Mouse (Mus musculus): ENCODE data around the gene Dyrk1a. TPM values are rescaled to one million over a fixed set of nuclear protein-coding genes. Genes with fewer than 3 reads are reported as not detected.

The Dyrk1a gene
- total RNA-seq (2021): 100 to 1,000 TPM; 114 to 123 TPM
- long read RNA-seq, experiment 1, full-length matches to known transcripts: 12 of 42 reads
- long read RNA-seq, experiment 1, partial matches to known transcripts: 1 of 42 reads
- long read RNA-seq, experiment 1, other reads (novel, unspliced or antisense): 29 of 42 reads
- long read RNA-seq, experiment 2, full-length matches to known transcripts: 10 of 47 reads
- long read RNA-seq, experiment 2, partial matches to known transcripts: 8 of 47 reads
- long read RNA-seq, experiment 2, other reads (novel, unspliced or antisense): 29 of 47 reads

DNA sequence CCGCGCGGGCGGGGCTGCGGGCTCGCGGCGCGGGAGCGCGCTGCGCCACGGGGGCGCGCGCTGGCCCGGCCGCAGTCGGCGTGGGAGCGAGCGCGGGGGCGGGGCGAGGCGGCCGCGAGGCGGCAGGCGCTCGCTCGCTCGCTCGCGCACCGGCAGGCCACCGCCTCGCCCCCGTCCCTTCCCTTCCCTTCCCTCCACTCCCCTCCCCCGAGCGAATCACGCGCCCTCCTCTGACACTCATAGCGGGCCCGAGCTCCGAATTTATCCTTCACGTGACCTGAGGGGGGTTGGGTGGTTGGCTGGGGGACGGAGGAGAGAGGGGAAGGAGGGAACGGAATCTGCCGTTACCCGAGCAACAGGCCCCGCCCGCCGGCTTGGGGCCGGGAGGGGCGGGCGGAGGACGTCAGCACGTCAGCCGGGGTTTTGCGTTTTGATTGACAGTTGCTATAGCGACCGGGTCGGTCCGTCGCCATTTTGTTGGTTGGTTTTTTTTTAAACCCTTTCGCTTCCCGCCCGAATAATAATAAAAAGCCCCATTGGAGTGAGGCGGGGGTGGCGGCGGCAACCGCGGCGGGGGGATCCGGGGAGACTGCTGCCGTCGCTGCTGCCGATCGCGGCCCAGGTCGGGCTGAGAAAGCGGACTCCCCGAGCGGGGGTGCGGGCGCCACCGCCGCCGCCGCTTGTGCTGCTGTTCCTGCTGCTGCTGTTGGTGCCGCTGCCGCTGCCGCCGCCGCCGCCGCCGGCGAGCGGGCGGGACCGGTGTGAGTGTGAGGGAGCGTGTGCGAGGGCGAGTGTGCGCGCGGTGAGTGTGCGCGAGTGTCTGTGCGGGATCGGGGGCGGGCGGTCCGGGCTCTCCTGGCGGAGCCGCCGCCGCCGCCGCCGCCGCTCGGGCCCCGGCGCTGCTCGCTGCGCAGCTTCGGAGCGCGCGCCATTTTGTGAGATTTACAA, at the start of gene Dyrk1a:
Gene Dyrk1a (plus strand): TSS at position 782 of the 948 bp plus-strand sequence.
- DNase-seq (ENCODE audit: low spot score in 2 of 2): peak; percentile 98

GRCm38 (mm10) chr16:94523594-94524377, 46.0 kb upstream of the Dyrk1a start:
- DNase-seq (ENCODE audit: low spot score in 2 of 2): no peak

DNA sequence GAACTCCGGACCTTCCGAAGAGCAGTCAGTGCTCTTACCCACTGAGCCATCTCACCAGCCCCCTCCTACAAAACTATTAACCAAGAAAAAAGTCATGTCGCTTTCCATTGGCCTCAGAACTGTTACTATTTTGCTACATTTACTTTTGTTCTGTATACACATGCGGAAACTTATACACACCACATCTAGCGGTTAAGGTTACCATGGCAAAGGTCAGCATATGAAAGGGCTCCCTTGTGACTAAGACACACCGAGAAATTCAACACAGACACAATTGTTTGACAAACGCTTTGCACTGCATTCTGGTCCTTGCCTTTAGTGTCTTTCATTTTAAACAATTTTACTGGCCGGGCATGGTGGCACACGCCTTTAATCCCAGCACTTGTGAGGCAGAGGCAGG, 45.1 kb upstream of the Dyrk1a start:
- DNase-seq (ENCODE audit: low spot score in 2 of 2): no peak

DNA sequence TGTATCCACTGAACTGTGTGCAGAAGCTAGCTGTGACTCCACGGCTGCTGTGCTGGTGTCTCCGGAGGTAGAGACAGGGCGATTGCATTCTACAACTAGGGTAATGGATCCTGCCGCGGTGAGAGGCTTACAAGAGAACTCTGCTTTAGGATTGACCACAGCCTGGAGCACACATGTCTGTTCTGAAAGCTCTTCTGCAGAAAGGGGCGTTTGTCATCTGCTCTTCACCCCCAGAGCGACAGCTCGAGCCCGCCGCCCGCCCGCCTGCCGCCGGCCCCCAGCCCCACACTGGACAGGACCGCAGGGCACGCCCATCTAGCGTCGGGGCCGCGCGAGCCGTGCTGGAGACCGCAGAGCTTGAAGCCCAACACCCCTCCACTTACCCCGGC, 43.9 kb upstream of the Dyrk1a start:
- no peak for DNase-seq (ENCODE audit: low spot score in 2 of 2)

DNA sequence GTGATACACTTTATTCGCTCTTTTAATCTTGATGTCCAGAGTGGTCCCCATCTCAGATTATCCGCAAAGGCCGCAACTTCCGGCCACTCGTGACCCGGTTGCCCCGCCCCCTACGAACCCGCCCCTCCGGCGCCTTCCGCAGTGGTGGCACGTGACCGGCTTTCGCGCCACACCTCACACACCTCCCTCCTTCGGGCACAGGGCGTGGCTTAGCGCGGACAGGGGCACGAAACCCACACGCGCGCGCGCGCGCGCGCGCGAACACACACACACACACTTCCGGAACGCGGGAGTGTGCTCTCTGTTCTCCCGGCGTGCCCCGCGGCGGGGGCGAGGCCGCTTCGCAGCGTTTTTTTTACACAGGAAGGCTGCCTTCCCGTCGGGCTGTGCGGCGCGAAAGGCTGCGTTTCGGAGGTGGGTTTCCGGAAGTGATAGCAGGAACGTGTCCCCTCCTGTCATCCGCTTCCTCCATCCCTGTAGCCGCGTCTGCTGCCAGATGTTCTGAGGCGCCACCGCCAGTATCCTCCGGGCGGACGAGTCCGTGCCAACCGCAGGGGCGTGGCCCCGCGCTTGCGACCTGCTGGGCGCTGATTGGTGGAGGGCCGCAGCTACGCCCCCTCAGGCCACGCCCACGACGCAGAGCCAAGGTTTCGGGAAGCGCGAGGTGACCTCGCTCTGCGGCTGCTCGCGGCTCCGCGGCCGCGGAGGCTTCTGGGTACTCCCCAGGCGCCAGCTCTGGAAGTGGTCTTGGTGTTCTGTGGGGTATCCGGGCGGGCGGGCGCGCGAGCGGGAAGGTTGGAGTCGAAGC, 43.3 kb upstream of the Dyrk1a start, which contains the start of gene Vps26c:
Gene Vps26c (minus strand): TSS at position 487 of the 808 bp plus-strand sequence.
- peak; percentile 96 to 98 for DNase-seq (ENCODE audit: low spot score in 2 of 2)

- DNase-seq (ENCODE audit: low spot score in 2 of 2): no peak
These were observed 42.7 kb upstream of the Dyrk1a start for GRCm38 (mm10) chr16:94527152-94527534.

DNA sequence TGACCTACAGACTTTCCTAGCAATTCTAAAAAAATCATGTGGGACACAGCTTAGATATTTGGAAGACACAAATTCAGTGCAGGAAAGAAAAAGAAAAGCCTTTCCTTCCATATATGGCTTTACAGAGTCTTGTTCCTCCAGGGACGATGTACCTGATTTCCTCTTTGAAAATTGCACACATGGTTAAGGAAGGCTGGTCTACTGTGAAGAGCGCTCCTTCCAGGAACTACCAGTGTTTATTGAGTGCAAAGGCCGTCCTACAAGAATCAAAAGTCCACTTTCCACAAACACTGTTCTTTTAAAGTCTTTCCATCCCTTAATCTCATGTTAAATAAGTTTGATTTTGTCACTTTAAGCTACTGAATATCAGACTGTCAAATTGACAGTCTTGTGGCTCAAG, 42.3 kb upstream of the Dyrk1a start:
- DNase-seq (ENCODE audit: low spot score in 2 of 2): no peak

- DNase-seq (ENCODE audit: low spot score in 2 of 2): no peak
These were observed 38.5 kb upstream of the Dyrk1a start for GRCm38 (mm10) chr16:94531268-94531667.

DNA sequence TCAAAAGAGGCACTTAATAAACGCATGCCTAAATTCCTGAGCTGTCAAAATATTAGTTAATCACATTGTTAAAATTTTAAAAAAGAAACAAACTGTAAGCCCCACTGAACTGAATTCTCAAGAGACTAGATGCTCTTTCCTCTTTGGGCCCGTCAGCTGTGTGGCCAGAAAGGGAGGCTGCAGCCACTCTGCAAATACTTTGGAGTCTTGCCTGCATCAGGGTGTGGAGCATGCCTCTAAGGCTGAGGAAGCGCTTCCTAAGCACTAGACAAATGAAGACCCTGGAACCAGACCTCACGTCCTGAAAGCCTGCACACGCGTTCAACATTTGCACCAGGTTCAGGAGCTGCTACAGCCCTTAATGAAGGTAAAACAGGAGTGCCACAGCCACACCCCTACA, 36.1 kb upstream of the Dyrk1a start:
- DNase-seq (ENCODE audit: low spot score in 2 of 2): peak in 1 of 2 experiments; percentile 25

DNA sequence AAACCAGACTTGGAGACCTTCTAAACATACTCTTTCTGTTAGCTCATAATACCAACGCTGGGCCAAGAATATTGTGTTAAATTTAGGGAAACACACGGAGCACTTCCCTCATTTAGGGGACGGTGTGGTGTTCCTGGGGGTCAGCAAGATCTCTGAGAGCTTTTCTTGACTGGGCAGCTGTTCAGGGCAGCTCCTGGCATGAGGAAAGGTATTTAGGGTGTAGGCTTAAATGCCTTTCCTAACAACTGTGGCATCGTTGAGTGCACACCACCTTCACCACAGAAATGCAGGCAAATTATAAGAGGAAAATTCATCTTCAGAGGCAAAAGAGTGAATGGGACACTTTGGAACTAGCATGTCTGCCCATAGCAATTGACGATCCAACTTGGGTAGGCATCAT, 34.1 kb upstream of the Dyrk1a start:
- DNase-seq (ENCODE audit: low spot score in 2 of 2): no peak

GRCm38 (mm10) chr16:94536417-94537158, 33.2 kb upstream of the Dyrk1a start:
- peak in 1 of 2 experiments; percentile 51 for DNase-seq (ENCODE audit: low spot score in 2 of 2)

GRCm38 (mm10) chr16:94537159-94537527, 32.7 kb upstream of the Dyrk1a start:
- peak in 1 of 2 experiments; percentile 48 for DNase-seq (ENCODE audit: low spot score in 2 of 2)

GRCm38 (mm10) chr16:94540140-94540539, 29.7 kb upstream of the Dyrk1a start:
- no peak for DNase-seq (ENCODE audit: low spot score in 2 of 2)

GRCm38 (mm10) chr16:94542898-94543297, 26.9 kb upstream of the Dyrk1a start:
- no peak for DNase-seq (ENCODE audit: low spot score in 2 of 2)

DNA sequence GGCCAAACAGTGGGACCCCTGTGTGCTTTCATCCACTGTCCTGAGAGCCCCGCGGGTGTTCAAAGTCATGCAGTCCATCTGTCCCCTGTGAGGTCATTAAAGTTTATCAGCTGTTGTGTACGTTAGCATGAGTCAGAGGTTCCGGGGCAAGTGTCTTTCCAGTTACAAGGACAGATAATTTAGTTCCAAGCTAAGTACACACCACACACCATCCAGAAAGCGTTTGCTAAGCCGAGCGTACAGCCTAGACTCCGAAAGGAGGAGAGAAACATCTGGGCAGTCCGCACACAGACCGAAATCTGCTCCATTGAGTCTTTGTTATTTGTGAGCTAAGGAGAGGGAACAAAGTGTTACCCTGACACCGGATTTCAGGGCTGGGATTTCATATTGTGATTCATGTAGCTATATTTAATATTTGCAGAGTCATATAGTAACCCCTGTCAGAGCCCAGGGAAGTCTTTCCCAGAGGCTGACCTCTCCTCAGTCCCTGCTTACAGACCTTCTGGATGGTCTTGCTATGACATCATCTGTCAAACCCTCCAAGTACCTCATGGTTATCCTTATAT, 25.2 kb upstream of the Dyrk1a start:
- no peak for DNase-seq (ENCODE audit: low spot score in 2 of 2)

GRCm38 (mm10) chr16:94545781-94546562, 23.8 kb upstream of the Dyrk1a start:
- no peak for DNase-seq (ENCODE audit: low spot score in 2 of 2)

DNA sequence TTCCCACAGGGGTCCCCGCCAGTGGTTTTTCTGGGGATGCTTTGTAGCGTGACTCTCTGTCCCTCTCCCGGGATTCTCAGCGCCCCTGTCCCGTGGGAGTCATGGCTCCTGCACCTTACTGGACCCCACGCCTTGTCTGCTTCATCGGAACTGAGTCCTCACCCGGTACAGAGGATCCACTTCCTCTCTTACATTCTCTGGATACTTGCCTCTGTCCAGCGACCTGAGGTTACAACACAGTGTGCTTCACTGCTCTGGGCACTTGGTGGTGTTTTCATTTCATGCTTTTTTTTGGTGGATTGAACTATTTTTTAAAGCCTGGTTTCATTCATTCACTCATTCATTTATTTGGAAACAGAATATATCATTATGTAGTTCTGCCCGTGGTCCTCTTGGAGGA, 20.0 kb upstream of the Dyrk1a start:
- DNase-seq (ENCODE audit: low spot score in 2 of 2): no peak

- no peak for DNase-seq (ENCODE audit: low spot score in 2 of 2)
These were observed 17.9 kb upstream of the Dyrk1a start for GRCm38 (mm10) chr16:94551934-94552333.

DNA sequence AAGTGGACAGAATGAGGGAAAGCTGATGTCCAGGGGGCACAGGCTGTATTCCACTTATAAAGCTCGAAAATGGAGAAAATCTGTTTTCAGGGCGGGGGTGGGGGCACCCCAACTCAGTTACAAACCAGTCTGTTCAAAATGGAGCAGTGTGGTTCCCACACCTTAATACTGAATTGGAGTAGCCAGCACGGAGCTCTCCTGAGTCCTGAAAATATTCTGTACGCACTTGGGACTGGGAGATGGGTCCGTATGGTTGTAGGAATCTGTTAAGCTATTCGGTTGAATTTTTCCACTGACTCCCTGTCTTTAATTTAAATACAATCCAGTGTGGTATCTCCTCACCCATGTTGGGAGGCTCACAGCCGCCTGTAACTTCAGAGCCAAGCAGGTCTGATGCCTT, 14.5 kb upstream of the Dyrk1a start:
- DNase-seq (ENCODE audit: low spot score in 2 of 2): no peak

Measured in gastrocnemius, postnatal 4 days (tissue).